Mouse (Mus musculus): ENCODE results near the gene Olfr1167. TPM values are rescaled to one million over a fixed set of nuclear protein-coding genes. Genes with fewer than 3 reads are reported as not detected.
"Not testable (repeated sequence)": the region's sequence is repeated elsewhere in the genome, so short reads cannot be mapped to it uniquely, and the experiment has no call there.

Olfr1167 gene
- total RNA-seq (2022): not detected

DNA sequence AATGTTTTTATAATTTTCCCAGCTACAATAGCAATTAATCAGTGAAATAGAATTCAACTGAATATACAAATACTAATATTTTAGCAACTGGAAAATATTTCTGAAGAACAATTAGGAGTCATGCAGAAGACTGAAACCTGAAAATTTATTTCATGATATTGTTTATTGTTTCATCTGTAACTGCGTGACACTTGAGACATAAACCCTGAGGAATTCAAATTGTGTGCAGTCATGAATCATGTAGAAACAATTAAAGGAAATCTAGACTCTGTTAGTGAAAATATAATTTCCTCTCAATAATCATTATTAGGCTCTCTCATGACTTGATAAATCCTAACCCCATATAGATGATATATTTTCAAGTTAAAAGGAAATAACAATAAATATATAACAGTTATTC lies at the start of gene Olfr1167:
TSS of gene Olfr1167 (minus strand) at position 101 of the 400 bp plus-strand sequence.
- DNase-seq: not testable (repeated sequence)

DNA sequence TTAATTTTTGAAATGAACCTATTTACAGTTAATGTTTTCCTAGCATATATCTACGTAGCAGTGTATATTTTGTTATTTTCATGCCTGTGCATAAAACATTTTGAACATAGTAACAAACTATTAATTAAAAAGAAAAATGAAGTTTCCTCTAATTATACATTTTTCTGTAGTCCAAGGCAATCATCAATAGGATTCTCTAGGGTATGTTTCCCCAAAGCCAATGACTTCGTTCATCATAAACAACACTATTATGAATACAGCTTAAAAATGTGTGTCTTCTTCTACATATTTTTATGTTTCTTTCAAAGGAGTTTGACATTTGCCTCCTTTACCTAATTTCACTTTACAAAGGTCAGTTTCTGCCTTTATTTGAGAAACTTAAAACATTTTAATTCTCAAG lies 26.6 kb upstream of the Olfr1167 start, which contains the start of gene Olfr1168:
TSS of gene Olfr1168 (plus strand) at position 301 of the 400 bp plus-strand sequence.
- no peak for DNase-seq

GRCm38 (mm10) chr2:88128172-88128571 lies 26.8 kb downstream of the Olfr1167 start, which contains the start of gene Olfr1166:
TSS of gene Olfr1166 (minus strand) at chr2:88128272.
- no peak for DNase-seq

Other genes starting within 250 kb of the Olfr1167 start
- gene Olfr1155, start 210.1 kb downstream of the Olfr1167 start, total RNA-seq (2022): not detected
- not detected for gene Olfr1156, start 202.1 kb downstream of the Olfr1167 start, total RNA-seq (2022)
- gene Olfr1157, start 186.9 kb downstream of the Olfr1167 start, total RNA-seq (2022): not detected
- not detected for gene Olfr74, start 180.5 kb downstream of the Olfr1167 start, total RNA-seq (2022)
- not detected for gene Olfr1158, start 165.1 kb downstream of the Olfr1167 start, total RNA-seq (2022)
- gene Olfr1160, start 146.9 kb downstream of the Olfr1167 start, total RNA-seq (2022): not detected
- gene Olfr1161, start 132.4 kb downstream of the Olfr1167 start, total RNA-seq (2022): not detected
- gene Olfr73, start 117.5 kb downstream of the Olfr1167 start, total RNA-seq (2022): not detected
- gene Olfr1162, start 104.1 kb downstream of the Olfr1167 start, total RNA-seq (2022): not detected
- not detected for gene Olfr1163, start 83.4 kb downstream of the Olfr1167 start, total RNA-seq (2022)
- gene Olfr1164, start 61.2 kb downstream of the Olfr1167 start, total RNA-seq (2022): not detected
- gene Olfr1166, start 26.9 kb downstream of the Olfr1167 start, total RNA-seq (2022): not detected
- gene Olfr1168, start 26.7 kb upstream of the Olfr1167 start, total RNA-seq (2022): not detected
- not detected for gene Olfr1170, start 73.1 kb upstream of the Olfr1167 start, total RNA-seq (2022)
- not detected for gene Olfr1173, start 124.7 kb upstream of the Olfr1167 start, total RNA-seq (2022)
- gene Olfr1174-ps, start 159.9 kb upstream of the Olfr1167 start, total RNA-seq (2022): not detected
- gene Olfr1175-ps, start 172.0 kb upstream of the Olfr1167 start, total RNA-seq (2022): under 1 TPM in 1 of 4 experiments, not detected in 3; 0.06 TPM
- gene Olfr1176, start 181.5 kb upstream of the Olfr1167 start, total RNA-seq (2022): not detected
- not detected for gene Olfr1177-ps, start 191.3 kb upstream of the Olfr1167 start, total RNA-seq (2022)
- not detected for gene Olfr1178, start 231.9 kb upstream of the Olfr1167 start, total RNA-seq (2022)